Comparison of ENCODE assay signal across 29 mouse cellular contexts in the genomic region with DNA sequence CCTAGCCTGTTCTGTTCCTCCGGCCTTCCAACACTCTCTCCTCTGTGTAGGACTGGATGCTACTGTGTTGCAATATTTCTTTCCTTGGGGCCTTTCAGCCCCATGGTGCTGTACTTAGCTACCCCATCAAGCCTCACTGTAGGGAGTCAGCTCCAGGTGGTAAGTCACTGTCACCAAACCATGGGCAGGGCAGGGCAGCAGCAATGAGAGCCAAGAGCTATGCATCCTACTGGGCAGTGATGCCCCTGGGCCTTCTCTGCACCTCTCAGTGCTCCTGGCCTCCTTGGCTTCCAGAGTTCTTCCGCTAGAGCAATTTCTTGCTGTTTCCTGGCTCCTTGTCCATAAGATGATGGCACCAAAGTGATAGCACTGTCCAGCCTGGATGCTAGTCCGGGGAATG.
DNase-seq lines count a peak whose midpoint lies in the region; ATAC-seq lines count a peak whose summit lies in the region.
"Had no signal": no experiment of that assay in that cellular context is flagged by ENCODE, and none has a peak within 500 bp of the region (broad histone marks: within the 10 kb centered on the region; RNA-seq: fewer than 3 reads in every experiment).

No protein-coding gene starts in this region.

- DNase-seq in forebrain, embryonic 11.5 days (ENCODE audit: low spot score), result peak; percentile 32
- DNase-seq in heart, embryonic 10.5 days (ENCODE audit: low spot score), result peak; percentile 67
- no peak for DNase-seq in heart, postnatal 25 days (ENCODE audit: low spot score)
- peak; percentile 1 for DNase-seq in right cerebral cortex, postnatal 4 days
- DNase-seq in right cerebral cortex, adult 2 months (ENCODE audit: low spot score in 2 of 2), result no peak
- DNase-seq: adrenal gland, postnatal 10 days; adrenal gland, postnatal 36 days; B cell, adult 2 months; cerebellum, adult 18-20 months; cerebellum, adult 9-10 months; cerebellum, postnatal 36 days; embryo, embryonic 11 days; forebrain, postnatal 0 days; gastrocnemius, postnatal 10 days; gastrocnemius, postnatal 36 days; heart, postnatal 10 days; kidney, adult 18-20 months had no signal

- no peaks in the 10 kb centered on the region for H3K9me3 ChIP-seq in forebrain, embryonic 11.5 days (ENCODE audit: control insufficient read depth, low read length)
- H3K9me3 ChIP-seq in forebrain, embryonic 13.5 days (replicated peaks), result no peaks in the 10 kb centered on the region
- no peaks in the 10 kb centered on the region for H3K9me3 ChIP-seq in heart, embryonic 10.5 days
- H3K9me3 ChIP-seq: embryonic facial prominence, embryonic 10.5 days; embryonic facial prominence, embryonic 13.5 days; heart, embryonic 12.5 days; heart, embryonic 15.5 days; hindbrain, embryonic 12.5 days; hindbrain, embryonic 15.5 days; intestine, embryonic 15.5 days had no signal

- 95% methylated on average over 3 of the region's 3 CpGs for WGBS in forebrain, embryonic 11.5 days
- WGBS in forebrain, embryonic 13.5 days, result 95% methylated on average over 3 of the region's 3 CpGs
- WGBS in heart, embryonic 10.5 days, result 91% methylated on average over 3 of the region's 3 CpGs

- H3K4me2 ChIP-seq in forebrain, embryonic 11.5 days (ENCODE audit: low read depth, low read length, severe bottlenecking), result no peak overlapping the region
- H3K4me2 ChIP-seq in forebrain, embryonic 13.5 days, result no peak overlapping the region
- H3K4me2 ChIP-seq: embryonic facial prominence, embryonic 13.5 days; heart, embryonic 12.5 days; heart, embryonic 15.5 days; hindbrain, embryonic 12.5 days; hindbrain, embryonic 15.5 days; intestine, embryonic 15.5 days had no signal

- peaks cover 6% of the 10 kb centered on the region for H3K4me1 ChIP-seq in forebrain, embryonic 11.5 days (replicated peaks; ENCODE audit: control insufficient read depth, insufficient read depth, low read length)
- H3K4me1 ChIP-seq in forebrain, embryonic 13.5 days, result peaks cover 26% of the 10 kb centered on the region
- H3K4me1 ChIP-seq in heart, embryonic 10.5 days, result peaks cover 23% of the 10 kb centered on the region

- ATAC-seq in forebrain, embryonic 11.5 days (replicated peaks; ENCODE audit: low FRiP score), result no peak
- ATAC-seq in forebrain, embryonic 13.5 days, result no peak
- ATAC-seq: forebrain, embryonic 14.5 days; forebrain, postnatal 0 days; intestine, embryonic 15.5 days; Patski had no signal

- H3K4me3 ChIP-seq in forebrain, embryonic 11.5 days (ENCODE audit: low read depth, low read length), result no peak overlapping the region
- H3K4me3 ChIP-seq in forebrain, embryonic 13.5 days, result no peak overlapping the region
- no peak overlapping the region for H3K4me3 ChIP-seq in heart, embryonic 10.5 days
- H3K4me3 ChIP-seq: embryonic facial prominence, embryonic 10.5 days; embryonic facial prominence, embryonic 13.5 days; erythroblast, embryonic 14.5 days; heart, embryonic 12.5 days; heart, embryonic 15.5 days; hindbrain, embryonic 12.5 days; hindbrain, embryonic 15.5 days; intestine, embryonic 15.5 days had no signal

- H3K36me3 ChIP-seq in forebrain, embryonic 11.5 days (ENCODE audit: control insufficient read depth, insufficient read depth, low read length), result no peaks in the 10 kb centered on the region
- H3K36me3 ChIP-seq in forebrain, embryonic 13.5 days (ENCODE audit: poor library complexity, severe bottlenecking), result no peaks in the 10 kb centered on the region
- H3K36me3 ChIP-seq in heart, embryonic 10.5 days, result no peaks in the 10 kb centered on the region
- H3K36me3 ChIP-seq: embryonic facial prominence, embryonic 10.5 days; embryonic facial prominence, embryonic 13.5 days; G1E; heart, embryonic 12.5 days; heart, embryonic 15.5 days; hindbrain, embryonic 12.5 days; hindbrain, embryonic 15.5 days; intestine, embryonic 15.5 days had no signal

- intact Hi-C loops in heart, postnatal 25 days (cut with DNase I), result no loop called here

- H3K27me3 ChIP-seq in forebrain, embryonic 11.5 days (ENCODE audit: control insufficient read depth, insufficient read depth, low read length), result no peaks in the 10 kb centered on the region
- H3K27me3 ChIP-seq in forebrain, embryonic 13.5 days, result no peaks in the 10 kb centered on the region
- 0 out of 2 replicates have a peak, but pooled peaks cover 4% of the 10 kb centered on the region for H3K27me3 ChIP-seq in heart, embryonic 10.5 days (ENCODE audit: insufficient read depth, poor library complexity, severe bottlenecking)
- H3K27me3 ChIP-seq: embryonic facial prominence, embryonic 13.5 days; heart, embryonic 15.5 days; hindbrain, embryonic 12.5 days; hindbrain, embryonic 15.5 days; intestine, embryonic 15.5 days; Patski had no signal

- no peak overlapping the region for H3K9ac ChIP-seq in forebrain, embryonic 11.5 days (ENCODE audit: low read length)
- H3K9ac ChIP-seq in forebrain, embryonic 13.5 days, result no peak overlapping the region
- H3K9ac ChIP-seq: embryonic facial prominence, embryonic 13.5 days; forebrain, postnatal 0 days; heart, embryonic 12.5 days; heart, embryonic 15.5 days; hindbrain, embryonic 12.5 days; hindbrain, embryonic 15.5 days; intestine, embryonic 15.5 days had no signal

- H3K27ac ChIP-seq in forebrain, embryonic 11.5 days (ENCODE audit: low read depth, low read length), result no peak overlapping the region
- no peak overlapping the region for H3K27ac ChIP-seq in forebrain, embryonic 13.5 days
- no peak overlapping the region for H3K27ac ChIP-seq in heart, embryonic 10.5 days
- H3K27ac ChIP-seq: embryonic facial prominence, embryonic 10.5 days; embryonic facial prominence, embryonic 13.5 days; heart, embryonic 15.5 days; hindbrain, embryonic 12.5 days; hindbrain, embryonic 15.5 days; intestine, embryonic 15.5 days had no signal

Comparison
In these comparisons a context has a peak if more than half of its experiments do, and no peak if none do; other contexts are left out.
1. DNase-seq: peak in forebrain, embryonic 11.5 days (single experiment), heart, embryonic 10.5 days (single experiment) and right cerebral cortex, postnatal 4 days (single experiment); none in heart, postnatal 25 days (single experiment) and right cerebral cortex, adult 2 months (0 of 2).